Mouse (Mus musculus): Measurements from ENCODE around the gene Cap2. TPM values are rescaled to one million over a fixed set of nuclear protein-coding genes. Genes with fewer than 3 reads are reported as not detected.

The Cap2 gene
- polyA plus RNA-seq, 1 experiment from 2014 or later = 0.47 TPM

DNA sequence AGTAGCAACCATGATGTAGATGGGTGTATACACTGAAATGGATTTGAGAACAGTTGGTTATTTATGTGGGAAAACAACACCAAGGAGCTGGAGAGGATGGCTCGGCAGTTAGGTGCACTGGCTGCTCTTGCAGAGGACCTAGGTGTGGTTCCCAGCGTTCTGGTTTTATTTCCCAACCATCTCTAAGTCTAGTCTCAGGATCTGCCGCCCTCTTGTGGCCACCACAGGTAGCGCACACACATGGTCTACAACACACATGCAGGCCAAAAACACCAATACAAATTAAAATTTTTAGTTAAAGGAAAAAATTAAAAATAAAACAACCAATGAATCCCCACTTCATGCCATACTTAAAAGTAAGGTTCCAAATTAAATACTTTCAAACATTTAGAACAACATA, 140.7 kb downstream of the Cap2 start:
- ATAC-seq (no peak), DNase-seq (peak; percentile 20)
- no peak for TF ChIP-seq EP300 (IDR thresholded peaks at IDR 0.05; ENCODE audit: low read depth)
- peak; percentile 62 for TF ChIP-seq CTCF (IDR thresholded peaks at IDR 0.05; ENCODE audit: low read depth)
- H3K4me2 ChIP-seq (ENCODE audit: low read depth, low read length) = no peak overlapping the region
- H3K36me3 ChIP-seq (replicated peaks; ENCODE audit: insufficient read depth, low read length) = no peaks in the 10 kb centered on the region
- H3K9me3 ChIP-seq (ENCODE audit: low read length) = 0 out of 2 replicates have a peak, but pooled peaks cover 3% of the 10 kb centered on the region
- no peaks in the 10 kb centered on the region for H3K4me1 ChIP-seq (ENCODE audit: insufficient read depth)
- 77% methylated on average over 4 of the region's 4 CpGs for WGBS (ENCODE audit: insufficient replicate concordance)
- no peak overlapping the region for H3K27ac ChIP-seq (ENCODE audit: low read depth)
- no peaks in the 10 kb centered on the region for H3K27me3 ChIP-seq (ENCODE audit: insufficient read depth, low read length)
- H3K9ac ChIP-seq (replicated peaks) = no peak overlapping the region
- no peak overlapping the region for H3K4me3 ChIP-seq (ENCODE audit: low read depth, low read length)

- Histone ChIP-seq H3K27me3 (ENCODE audit: insufficient read depth, low read length) (no peaks in the 10 kb centered on the region), H3K27ac (ENCODE audit: low read depth) (no peak overlapping the region), H3K4me3 (ENCODE audit: low read depth, low read length) (no peak overlapping the region), H3K9me3 (ENCODE audit: low read length) (0 out of 2 replicates have a peak, but pooled peaks cover 3% of the 10 kb centered on the region), H3K9ac (replicated peaks) (no peak overlapping the region), H3K36me3 (replicated peaks; ENCODE audit: insufficient read depth, low read length) (no peaks in the 10 kb centered on the region), H3K4me1 (ENCODE audit: insufficient read depth) (no peaks in the 10 kb centered on the region), H3K4me2 (ENCODE audit: low read depth, low read length) (no peak overlapping the region)
- WGBS (ENCODE audit: insufficient replicate concordance) = 71% methylated on average over 6 of the region's 6 CpGs
- DNase-seq (no peak), ATAC-seq (no peak)
- no peak for TF ChIP-seq CTCF (IDR thresholded peaks at IDR 0.05; ENCODE audit: low read depth)
- no peak for TF ChIP-seq EP300 (IDR thresholded peaks at IDR 0.05; ENCODE audit: low read depth)
These were observed 142.5 kb downstream of the Cap2 start for GRCm38 (mm10) chr13:46644175-46644574.

DNA sequence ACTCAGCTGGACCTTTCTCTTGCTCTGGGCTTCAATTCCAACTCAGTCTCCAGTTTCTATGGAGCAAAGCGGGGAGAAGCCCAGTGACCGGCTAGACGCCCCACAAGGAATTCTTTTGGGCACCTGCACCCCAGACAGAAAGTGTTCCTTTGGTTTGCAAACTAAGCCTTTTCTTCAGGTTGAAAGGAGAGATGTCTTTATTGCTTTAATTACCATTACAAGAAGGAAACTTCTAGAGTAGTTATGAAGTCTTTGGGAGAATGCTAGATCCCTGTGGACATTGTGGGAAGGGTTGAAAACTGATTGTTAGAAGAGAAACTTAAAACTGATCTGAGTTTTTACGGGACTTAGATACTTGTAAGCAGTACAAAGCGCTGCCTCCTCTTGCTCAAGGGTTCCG, 143.8 kb downstream of the Cap2 start:
- 77% methylated on average over 6 of the region's 6 CpGs for WGBS (ENCODE audit: insufficient replicate concordance)
- ATAC-seq = no peak

DNA sequence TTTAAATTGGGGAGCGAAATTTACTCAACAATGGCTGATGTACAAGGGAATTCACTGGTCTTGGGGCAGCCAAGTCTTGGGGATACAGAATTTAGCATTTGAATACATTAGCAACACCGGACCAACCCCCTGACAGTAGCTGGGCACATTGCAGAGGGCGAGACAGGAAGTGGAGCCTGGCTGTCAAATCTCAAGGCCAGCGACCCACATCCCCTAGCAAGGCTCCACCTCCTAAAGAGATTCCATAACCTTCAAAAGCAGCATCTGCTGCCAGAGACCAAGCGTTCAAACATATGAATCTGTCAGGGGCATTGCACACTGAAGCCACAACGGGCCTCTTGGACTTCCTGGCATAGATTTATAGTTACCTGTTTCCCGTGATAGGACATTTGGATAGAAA, 150.2 kb downstream of the Cap2 start:
- no peaks in the 10 kb centered on the region for H3K9me3 ChIP-seq (ENCODE audit: low read length)
- no peaks in the 10 kb centered on the region for H3K36me3 ChIP-seq (replicated peaks; ENCODE audit: insufficient read depth, low read length)
- ATAC-seq = no peak
- H3K4me2 ChIP-seq (ENCODE audit: low read depth, low read length) = no peak overlapping the region
- no peaks in the 10 kb centered on the region for H3K27me3 ChIP-seq (ENCODE audit: insufficient read depth, low read length)
- no peak for DNase-seq
- no peak overlapping the region for H3K4me3 ChIP-seq (ENCODE audit: low read depth, low read length)
- H3K27ac ChIP-seq (ENCODE audit: low read depth) = no peak overlapping the region
- no peaks in the 10 kb centered on the region for H3K4me1 ChIP-seq (ENCODE audit: insufficient read depth)
- TF ChIP-seq EP300 (IDR thresholded peaks at IDR 0.05; ENCODE audit: low read depth) (no peak), CTCF (IDR thresholded peaks at IDR 0.05; ENCODE audit: low read depth) (no peak)
- 56% methylated on average over 7 of the region's 7 CpGs for WGBS (ENCODE audit: insufficient replicate concordance)
- H3K9ac ChIP-seq (replicated peaks) = no peak overlapping the region

More for the DNA sequence above, 143.8 kb downstream of the Cap2 start:
- Histone ChIP-seq H3K4me2 (ENCODE audit: low read depth, low read length) (no peak overlapping the region), H3K27me3 (ENCODE audit: insufficient read depth, low read length) (no peaks in the 10 kb centered on the region), H3K9ac (replicated peaks) (no peak overlapping the region), H3K4me3 (ENCODE audit: low read depth, low read length) (no peak overlapping the region), H3K9me3 (ENCODE audit: low read length) (0 out of 2 replicates have a peak, but pooled peaks cover 3% of the 10 kb centered on the region), H3K4me1 (ENCODE audit: insufficient read depth) (no peaks in the 10 kb centered on the region), H3K27ac (ENCODE audit: low read depth) (no peak overlapping the region), H3K36me3 (replicated peaks; ENCODE audit: insufficient read depth, low read length) (no peaks in the 10 kb centered on the region)
- no peak for DNase-seq
- TF ChIP-seq CTCF (IDR thresholded peaks at IDR 0.05; ENCODE audit: low read depth) = no peak
- no peak for TF ChIP-seq EP300 (IDR thresholded peaks at IDR 0.05; ENCODE audit: low read depth)

- WGBS (ENCODE audit: insufficient replicate concordance) = 66% methylated on average over 7 of the region's 7 CpGs
- no peak for ATAC-seq
- Histone ChIP-seq H3K4me1 (ENCODE audit: insufficient read depth) (no peaks in the 10 kb centered on the region), H3K9me3 (ENCODE audit: low read length) (no peaks in the 10 kb centered on the region), H3K4me3 (ENCODE audit: low read depth, low read length) (no peak overlapping the region), H3K27me3 (ENCODE audit: insufficient read depth, low read length) (no peaks in the 10 kb centered on the region), H3K27ac (ENCODE audit: low read depth) (no peak overlapping the region), H3K36me3 (replicated peaks; ENCODE audit: insufficient read depth, low read length) (no peaks in the 10 kb centered on the region), H3K9ac (replicated peaks) (no peak overlapping the region), H3K4me2 (ENCODE audit: low read depth, low read length) (no peak overlapping the region)
- DNase-seq = no peak
- TF ChIP-seq EP300 (IDR thresholded peaks at IDR 0.05; ENCODE audit: low read depth) (no peak), CTCF (IDR thresholded peaks at IDR 0.05; ENCODE audit: low read depth) (no peak)
These were observed 151.0 kb downstream of the Cap2 start for GRCm38 (mm10) chr13:46652671-46653070.

DNA sequence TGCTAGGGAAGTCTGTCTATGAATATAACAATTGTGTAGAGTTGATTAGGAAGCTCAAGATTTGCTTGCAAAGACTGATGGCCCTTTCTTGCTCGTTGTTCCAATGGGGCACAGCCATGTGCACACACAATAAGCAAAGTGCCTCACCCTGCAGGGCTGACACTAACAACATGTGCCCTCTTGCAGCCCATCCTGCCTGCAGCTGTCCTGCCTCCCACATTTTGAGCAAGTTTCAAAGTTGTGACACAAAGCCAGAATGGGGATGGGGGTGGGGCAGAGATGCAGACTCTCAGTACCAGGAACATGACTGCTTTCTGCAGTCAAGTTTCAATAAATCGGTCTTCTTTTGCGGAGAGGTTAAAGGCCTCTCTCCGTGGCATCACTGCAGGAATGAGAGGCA, 152.0 kb downstream of the Cap2 start:
- Histone ChIP-seq H3K4me2 (ENCODE audit: low read depth, low read length) (no peak overlapping the region), H3K9ac (replicated peaks) (no peak overlapping the region), H3K4me3 (ENCODE audit: low read depth, low read length) (no peak overlapping the region), H3K4me1 (ENCODE audit: insufficient read depth) (no peaks in the 10 kb centered on the region), H3K36me3 (replicated peaks; ENCODE audit: insufficient read depth, low read length) (no peaks in the 10 kb centered on the region), H3K27me3 (ENCODE audit: insufficient read depth, low read length) (no peaks in the 10 kb centered on the region), H3K27ac (ENCODE audit: low read depth) (no peak overlapping the region), H3K9me3 (ENCODE audit: low read length) (no peaks in the 10 kb centered on the region)
- 79% methylated on average over 4 of the region's 4 CpGs for WGBS (ENCODE audit: insufficient replicate concordance)
- ATAC-seq (no peak), DNase-seq (no peak)
- TF ChIP-seq EP300 (IDR thresholded peaks at IDR 0.05; ENCODE audit: low read depth) (no peak), CTCF (IDR thresholded peaks at IDR 0.05; ENCODE audit: low read depth) (no peak)

- 75% methylated on average over 5 of the region's 5 CpGs for WGBS (ENCODE audit: insufficient replicate concordance)
- H3K4me2 ChIP-seq (ENCODE audit: low read depth, low read length) = no peak overlapping the region
- H3K36me3 ChIP-seq (replicated peaks; ENCODE audit: insufficient read depth, low read length) = no peaks in the 10 kb centered on the region
- TF ChIP-seq EP300 (IDR thresholded peaks at IDR 0.05; ENCODE audit: low read depth) (no peak), CTCF (IDR thresholded peaks at IDR 0.05; ENCODE audit: low read depth) (no peak)
- no peaks in the 10 kb centered on the region for H3K9me3 ChIP-seq (ENCODE audit: low read length)
- H3K27ac ChIP-seq (ENCODE audit: low read depth) = no peak overlapping the region
- H3K4me1 ChIP-seq (ENCODE audit: insufficient read depth) = no peaks in the 10 kb centered on the region
- no peak overlapping the region for H3K9ac ChIP-seq (replicated peaks)
- H3K27me3 ChIP-seq (ENCODE audit: insufficient read depth, low read length) = no peaks in the 10 kb centered on the region
- DNase-seq = no peak
- H3K4me3 ChIP-seq (ENCODE audit: low read depth, low read length) = no peak overlapping the region
- no peak for ATAC-seq
These were observed 152.9 kb downstream of the Cap2 start for GRCm38 (mm10) chr13:46654566-46654965.
